Mouse (Mus musculus) liver, embryonic 13.5 days (tissue): ENCODE results near the gene Cdc45. TPM values are rescaled to one million over a fixed set of nuclear protein-coding genes. Genes with fewer than 3 reads are reported as not detected.
A peak's percentile ranks its signal among the peaks of the same experiment; 100 is the strongest.
"Not testable (repeated sequence)": the region's sequence is repeated elsewhere in the genome, so short reads cannot be mapped to it uniquely, and the experiment has no call there.

Experiments used
- ATAC-seq: fragments of 200-750 bp; cut with Nextera tagmentation; 2 replicates; pipeline ENCODE4 v1.8.0; 2017; ENCODE audit warnings: low read depth, mild to moderate bottlenecking, moderate number of reproducible peaks, moderate library complexity
- DNase-seq: peaks from one replicate; pipeline ENCODE4 v3.0.0; 2022
- H3K27ac ChIP-seq: fragments of 300-500 bp; sonication (generic); 2 replicates; pipeline ENCODE4 v1.5.1; 2015; ENCODE audit warnings: moderate library complexity, mild to moderate bottlenecking, inconsistent platforms
- H3K27me3 ChIP-seq: fragments of 300-500 bp; sonication (generic); 2 replicates; pipeline ENCODE4 v1.6.1; 2015; ENCODE audit warnings: mild to moderate bottlenecking, inconsistent platforms
- H3K36me3 ChIP-seq: fragments of 300-500 bp; sonication (generic); 2 replicates; pipeline ENCODE4 v1.6.1; 2015; ENCODE audit warnings: mild to moderate bottlenecking, inconsistent platforms
- H3K4me1 ChIP-seq: fragments of 300-500 bp; sonication (generic); replicated peaks from 2 replicates; pipeline ENCODE4 v1.6.1; 2015; ENCODE audit warnings: inconsistent platforms
- H3K4me2 ChIP-seq: fragments of 300-500 bp; sonication (generic); 2 replicates; pipeline ENCODE4 v1.6.1; 2015; ENCODE audit warnings: inconsistent platforms, mild to moderate bottlenecking, moderate library complexity
- H3K4me3 ChIP-seq: fragments of 300-500 bp; sonication (generic); replicated peaks from 2 replicates; pipeline ENCODE4 v1.5.1; 2015; ENCODE audit warnings: mild to moderate bottlenecking, inconsistent platforms
- H3K9ac ChIP-seq: fragments of 300-500 bp; sonication (generic); 2 replicates; pipeline ENCODE4 v1.6.1; 2015; ENCODE audit warnings: mild to moderate bottlenecking, inconsistent platforms
- H3K9me3 ChIP-seq: fragments of 300-500 bp; sonication (generic); replicated peaks from 2 replicates; pipeline ENCODE4 v1.6.1; 2016; ENCODE audit warnings: inconsistent platforms
- WGBS: fragments of 180-500 bp; shearing (Covaris S2); methylation state at CpG from one replicate; pipeline ENCODE4 v1.1.7; 2015; ENCODE audit not compliant: insufficient replicate concordance; 5-methylcytosine and 5-hydroxymethylcytosine counted together
- polyA plus RNA-seq: library from polyadenylated mRNA; unstranded; fragments of >200 nt; fragmentation: Nextera tagmentation; extraction: Ambion mirVana; gene quantifications from 2 replicates; pipeline ENCODE4 v1.2.1, GENCODE M21; 2015

The Cdc45 gene
- 46.2 and 51.5 TPM in 2 replicates for polyA plus RNA-seq

DNA sequence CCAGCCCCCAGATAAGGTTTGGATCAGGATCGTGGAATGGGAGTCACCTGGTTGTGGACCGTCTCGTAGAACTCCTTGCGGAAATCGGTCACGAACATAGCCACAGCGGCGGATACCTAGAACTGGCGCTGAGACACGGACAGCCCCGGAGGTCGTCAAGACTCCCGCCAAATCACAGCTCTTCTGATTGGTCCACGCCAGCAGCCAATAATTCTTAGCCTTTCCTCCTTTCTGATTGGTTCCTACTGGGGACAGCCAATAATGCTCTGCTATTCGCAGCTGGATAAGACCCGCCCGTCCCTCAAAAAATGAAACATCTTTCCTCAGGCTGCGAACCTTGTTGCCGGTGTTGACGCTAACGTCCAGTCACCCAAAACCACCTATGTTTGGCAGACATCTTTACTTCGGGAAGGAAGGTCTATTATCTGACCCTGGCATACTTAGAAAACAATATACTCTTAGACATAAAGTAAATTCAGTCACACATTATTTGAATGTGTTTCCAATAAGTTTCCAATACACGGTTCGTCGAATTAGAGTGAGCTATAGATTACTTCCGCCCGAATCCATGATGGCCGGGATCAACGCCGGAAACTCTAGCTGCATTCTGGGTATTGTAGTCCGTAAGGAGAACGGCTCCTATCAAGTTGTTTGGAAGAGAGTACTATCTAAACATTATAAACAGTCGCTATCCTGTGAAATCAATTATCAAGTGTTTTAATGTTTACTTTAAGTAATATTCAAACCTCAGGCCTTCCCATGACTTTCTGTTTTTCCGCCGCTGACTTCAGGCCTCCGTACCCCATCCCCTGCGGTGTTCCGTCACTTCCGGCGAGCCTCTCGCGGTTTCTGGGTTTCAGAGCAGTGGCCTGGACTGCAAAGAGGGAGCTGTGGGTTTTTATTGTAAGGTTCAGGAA is at the start of gene Cdc45, which contains the start of gene Ufd1:
Cdc45 (minus strand) TSS at position 520 of the 917 bp plus-strand sequence.
Ufd1 (plus strand) TSS at position 312 of the 917 bp plus-strand sequence.
- peak within 1 kb of the TSS; percentile 80 for H3K4me2 ChIP-seq
- ATAC-seq (peak; percentile 90), DNase-seq (peak; percentile 88)
- no peaks in the 10 kb centered on the region for H3K9me3 ChIP-seq
- H3K36me3 ChIP-seq: peaks cover 60% of the 10 kb centered on the region
- under 1% methylated on average over 42 of the region's 42 CpGs for WGBS
- H3K4me3 ChIP-seq: peak within 1 kb of the TSS; percentile 73
- H3K27me3 ChIP-seq: no peaks in the 10 kb centered on the region
- H3K27ac ChIP-seq: peak within 1 kb of the TSS; percentile 78
- peak within 1 kb of the TSS; percentile 83 for H3K9ac ChIP-seq
- H3K4me1 ChIP-seq: peaks cover 44% of the 10 kb centered on the region

DNA sequence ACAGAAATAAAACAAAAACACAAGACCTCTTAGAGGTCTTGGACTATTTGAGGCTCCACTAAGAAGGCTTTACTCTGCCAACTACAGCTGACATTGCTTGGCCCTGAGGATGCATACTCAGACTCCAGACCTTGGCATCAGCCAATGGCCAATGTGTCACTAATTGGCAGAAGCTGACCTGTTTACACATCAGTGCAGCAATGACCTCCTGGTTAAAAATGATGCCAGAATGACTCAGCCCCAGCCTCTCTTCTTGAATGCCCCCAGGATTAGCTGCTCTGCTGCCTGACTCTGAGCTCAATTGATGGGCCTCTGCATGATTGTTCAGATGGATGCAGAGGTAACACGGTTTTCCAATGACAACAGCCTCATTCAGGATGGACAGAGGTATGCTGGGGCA is 48.4 kb upstream of the Cdc45 start:
- Histone ChIP-seq H3K4me3 (no peak overlapping the region), H3K9me3 (peaks cover 8% of the 10 kb centered on the region; the same call in 1 of the 2 replicates), H3K27ac (no peak overlapping the region), H3K27me3 (no peaks in the 10 kb centered on the region), H3K9ac (no peak overlapping the region), H3K4me2 (no peak overlapping the region), H3K4me1 (no peaks in the 10 kb centered on the region), H3K36me3 (no peaks in the 10 kb centered on the region)
- 51% methylated on average over 1 of the region's 1 CpGs for WGBS
- DNase-seq (no peak), ATAC-seq (no peak)

DNA sequence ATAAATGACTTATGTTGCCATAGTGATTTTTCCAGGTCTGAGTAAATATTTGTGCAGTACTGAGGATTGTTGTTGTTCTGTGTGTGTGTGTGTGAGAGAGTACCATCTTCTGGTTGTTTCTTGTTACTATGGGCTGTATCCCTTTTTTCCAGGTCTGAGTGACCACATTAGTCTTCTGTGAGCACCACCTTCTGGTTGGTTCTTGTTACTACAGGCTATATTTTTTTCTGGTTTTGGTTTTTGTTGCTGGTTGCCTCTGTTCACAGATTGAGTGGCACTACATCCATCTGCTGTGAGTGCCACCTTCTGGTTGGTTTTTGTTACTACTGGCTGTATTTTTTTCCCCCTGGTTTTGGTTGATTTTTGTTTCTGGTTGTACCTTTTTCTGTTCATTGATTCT is 46.8 kb upstream of the Cdc45 start:
- Histone ChIP-seq H3K4me2 (no peak overlapping the region), H3K9me3 (peaks cover 8% of the 10 kb centered on the region; the same call in 1 of the 2 replicates), H3K27me3 (no peaks in the 10 kb centered on the region), H3K4me3 (no peak overlapping the region), H3K4me1 (no peaks in the 10 kb centered on the region), H3K36me3 (no peaks in the 10 kb centered on the region), H3K9ac (no peak overlapping the region), H3K27ac (no peak overlapping the region)
- DNase-seq (peak; percentile 8), ATAC-seq (no peak)

DNA sequence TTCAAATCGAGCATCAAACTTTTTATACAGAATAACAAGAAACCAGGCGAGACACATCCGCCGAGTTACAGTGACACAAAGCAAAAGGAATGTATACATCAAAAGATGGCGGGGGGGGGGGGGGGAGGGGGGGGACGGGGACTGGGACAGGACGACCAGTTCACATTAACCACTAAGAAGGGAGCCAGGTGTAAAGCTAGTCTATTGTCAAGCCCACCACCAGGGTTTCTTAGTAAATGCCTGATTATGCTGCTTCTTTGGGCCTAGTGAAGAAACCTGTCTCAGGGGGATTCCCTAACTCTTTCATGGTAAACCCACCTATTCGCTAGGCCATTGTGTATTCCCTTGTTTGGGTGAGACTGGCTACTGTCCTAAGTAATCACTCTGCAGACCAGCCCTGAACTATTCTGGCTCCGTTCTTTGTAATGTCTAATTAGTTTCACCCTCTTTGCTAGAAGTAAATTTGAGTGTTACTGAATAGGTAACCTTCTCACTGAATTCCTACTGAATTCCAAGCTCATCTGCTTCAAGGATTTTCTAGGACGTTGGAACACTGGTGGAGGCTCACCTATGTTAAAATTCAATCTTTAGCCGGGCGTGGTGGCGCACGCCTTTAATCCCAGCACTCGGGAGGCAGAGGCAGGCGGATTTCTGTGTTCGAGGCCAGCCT is 37.9 kb upstream of the Cdc45 start:
- 79% methylated on average over 15 of the region's 17 CpGs for WGBS
- H3K9me3 ChIP-seq, ATAC-seq, H3K4me2 ChIP-seq, H3K4me3 ChIP-seq, H3K27me3 ChIP-seq, H3K27ac ChIP-seq, H3K4me1 ChIP-seq, DNase-seq, H3K9ac ChIP-seq, H3K36me3 ChIP-seq: not testable (repeated sequence)

DNA sequence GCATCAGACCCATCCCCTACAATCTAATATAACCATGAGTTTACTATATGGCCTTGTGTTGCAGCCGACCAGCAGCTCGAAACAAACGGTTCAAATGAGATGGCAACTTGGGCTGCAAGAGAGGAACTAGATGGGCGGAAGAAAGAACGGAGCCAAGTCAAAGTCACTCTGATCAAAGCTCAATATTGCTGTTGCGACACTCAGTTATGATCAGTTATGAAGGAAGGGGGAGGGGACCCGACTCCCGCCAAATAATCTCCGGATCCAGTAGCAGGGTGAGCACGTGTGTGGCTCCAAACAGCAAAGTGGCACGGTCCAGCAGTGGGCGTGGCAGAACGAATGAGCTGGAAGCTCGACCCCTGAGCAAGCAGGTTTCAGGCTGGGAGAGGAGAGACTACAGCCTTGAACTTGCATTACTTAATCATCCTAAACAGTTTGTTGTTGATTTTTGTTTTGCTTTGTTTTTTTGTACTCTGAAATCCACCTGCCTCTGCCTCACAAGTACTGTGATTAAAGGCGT is 34.6 kb upstream of the Cdc45 start:
- Histone ChIP-seq H3K27me3 (no peaks in the 10 kb centered on the region), H3K9ac (no peak overlapping the region), H3K27ac (no peak overlapping the region), H3K9me3 (no peaks in the 10 kb centered on the region), H3K4me2 (no peak overlapping the region), H3K36me3 (no peaks in the 10 kb centered on the region), H3K4me1 (no peaks in the 10 kb centered on the region), H3K4me3 (no peak overlapping the region)
- ATAC-seq (no peak), DNase-seq (no peak)
- 75% methylated on average over 15 of the region's 15 CpGs for WGBS

DNA sequence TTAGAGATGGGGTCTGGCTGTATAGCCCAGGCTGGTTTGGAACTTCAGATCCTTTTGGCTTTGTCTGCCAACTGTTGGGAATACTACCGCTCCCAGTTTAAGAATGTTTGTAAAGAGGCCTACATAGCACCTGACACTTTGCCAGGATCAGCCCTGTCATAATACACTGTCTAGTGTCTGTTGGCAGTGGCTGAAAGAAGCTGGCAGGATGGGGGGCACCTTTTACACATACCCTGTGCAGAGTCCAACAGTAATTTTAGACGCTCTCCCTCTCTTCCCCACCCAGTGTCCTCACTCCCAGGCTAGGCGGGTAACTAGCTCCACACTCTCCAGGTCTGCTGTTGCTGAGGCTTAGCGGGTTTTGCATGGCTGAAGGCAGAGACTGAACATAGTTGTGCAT is 26.6 kb upstream of the Cdc45 start:
- Histone ChIP-seq H3K36me3 (peaks cover 35% of the 10 kb centered on the region), H3K9me3 (no peaks in the 10 kb centered on the region), H3K4me1 (peaks cover 13% of the 10 kb centered on the region), H3K27me3 (no peaks in the 10 kb centered on the region), H3K27ac (no peak overlapping the region), H3K9ac (no peak overlapping the region), H3K4me3 (no peak overlapping the region), H3K4me2 (no peak overlapping the region)
- DNase-seq (no peak), ATAC-seq (no peak)
- 82% methylated on average over 4 of the region's 4 CpGs for WGBS

DNA sequence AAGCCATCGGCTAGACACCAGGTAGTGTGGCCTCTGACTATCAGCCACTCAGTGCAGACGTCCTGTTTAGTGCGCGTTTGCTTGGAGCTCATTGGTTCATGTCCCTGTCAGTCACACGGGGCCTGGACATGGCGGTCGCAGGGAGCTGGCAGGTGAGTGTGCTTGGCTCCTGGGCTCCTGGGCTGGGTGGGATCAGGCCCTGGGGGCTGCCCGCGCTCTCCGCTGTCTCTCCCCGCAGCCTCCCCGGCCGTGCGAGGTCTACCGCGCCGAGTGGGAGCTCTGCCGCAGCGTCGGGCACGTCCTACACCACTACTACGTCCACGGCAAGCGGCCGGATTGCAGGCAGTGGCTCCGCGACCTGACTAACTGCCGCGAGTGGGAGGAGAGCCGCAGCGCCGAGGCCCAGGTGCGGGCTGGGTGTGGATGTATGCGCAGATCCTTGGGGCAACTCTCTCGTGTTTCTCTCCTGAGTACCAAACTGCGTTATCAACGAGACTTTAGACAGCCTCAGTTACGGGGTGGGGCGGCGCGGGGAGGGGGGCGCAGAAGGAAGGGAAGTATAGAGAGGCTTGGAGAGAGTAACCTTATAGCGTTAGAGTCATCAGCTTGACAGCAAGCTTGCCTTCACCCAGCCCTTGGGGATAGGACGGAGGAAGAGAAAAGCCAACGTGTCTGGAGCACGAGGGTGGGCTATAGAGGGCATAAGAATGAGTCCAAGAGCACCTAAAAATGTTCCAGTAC is 24.9 kb upstream of the Cdc45 start, which contains the start of the genes 2510002D24Rik and Gm28539:
2510002D24Rik (plus strand) TSS at position 111 of the 741 bp plus-strand sequence.
Gm28539 (plus strand) TSS at position 117 of the 741 bp plus-strand sequence.
- DNase-seq: peak; percentile 89
- H3K4me1 ChIP-seq: peaks cover 13% of the 10 kb centered on the region
- H3K36me3 ChIP-seq: peaks cover 52% of the 10 kb centered on the region
- peak within 1 kb of the TSS; percentile 90 for H3K4me3 ChIP-seq
- peak within 1 kb of the TSS; percentile 95 for H3K9ac ChIP-seq
- peak; percentile 99 for ATAC-seq
- H3K27ac ChIP-seq: peak within 1 kb of the TSS; percentile 82
- WGBS: under 1% methylated on average over 46 of the region's 46 CpGs
- peak within 1 kb of the TSS; percentile 85 for H3K4me2 ChIP-seq
- H3K27me3 ChIP-seq: no peaks in the 10 kb centered on the region
- H3K9me3 ChIP-seq: no peaks in the 10 kb centered on the region

DNA sequence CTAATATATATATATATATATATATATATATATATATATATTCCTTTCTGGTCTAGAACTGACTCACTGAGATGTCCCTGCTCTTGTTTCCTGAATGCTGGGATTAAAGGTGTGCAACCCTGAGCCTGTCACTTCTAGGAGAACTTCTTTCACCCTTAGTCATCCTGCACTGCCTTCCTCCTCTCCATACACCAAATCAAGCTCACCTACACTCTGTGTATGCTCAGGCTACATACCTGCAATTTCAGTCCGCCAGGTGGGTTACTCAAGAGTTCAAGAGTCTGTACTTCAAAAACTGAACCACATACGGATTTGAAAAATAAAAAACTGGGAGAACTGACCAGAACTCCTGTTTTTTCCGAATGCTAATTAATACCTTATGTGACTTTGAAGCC is 24.3 kb upstream of the Cdc45 start:
- H3K9ac ChIP-seq: peak overlapping the region; percentile 95; the same call in 1 of the 2 replicates
- H3K9me3 ChIP-seq: no peaks in the 10 kb centered on the region
- peak overlapping the region; percentile 90 for H3K4me3 ChIP-seq
- peaks cover 58% of the 10 kb centered on the region for H3K36me3 ChIP-seq
- H3K4me1 ChIP-seq: peaks cover 13% of the 10 kb centered on the region
- peak; percentile 14; the same call in 1 of the 2 replicates for ATAC-seq
- peak overlapping the region; percentile 85 for H3K4me2 ChIP-seq
- H3K27me3 ChIP-seq: no peaks in the 10 kb centered on the region
- no peak for DNase-seq
- H3K27ac ChIP-seq: no peak overlapping the region; the same call in 1 of the 2 replicates
- WGBS: 27% methylated on average over 3 of the region's 3 CpGs

DNA sequence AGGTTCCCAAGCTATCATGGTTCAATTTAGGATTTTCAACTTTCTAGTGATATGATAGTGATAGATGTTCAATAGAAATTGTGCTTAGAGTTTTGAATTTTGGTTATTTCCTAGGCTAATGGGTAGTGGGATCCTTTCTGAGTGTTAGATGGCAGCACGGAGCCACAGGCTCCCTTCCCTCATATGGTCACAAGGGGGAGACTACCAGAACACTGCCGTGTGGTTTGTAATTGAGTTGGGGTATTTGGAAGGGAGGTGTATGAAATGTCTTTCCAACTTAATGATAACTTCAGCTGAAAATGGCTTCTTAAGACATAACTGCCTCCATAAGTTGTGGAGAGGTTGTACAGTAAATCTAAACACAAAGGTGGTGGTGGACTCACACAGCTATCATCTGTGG is 21.7 kb upstream of the Cdc45 start:
- H3K4me2 ChIP-seq: no peak overlapping the region
- no peak overlapping the region for H3K4me3 ChIP-seq
- 86% methylated on average over 2 of the region's 2 CpGs for WGBS
- H3K4me1 ChIP-seq: peaks cover 13% of the 10 kb centered on the region
- no peak overlapping the region for H3K27ac ChIP-seq
- no peaks in the 10 kb centered on the region for H3K9me3 ChIP-seq
- H3K9ac ChIP-seq: no peak overlapping the region
- peaks cover 74% of the 10 kb centered on the region for H3K36me3 ChIP-seq
- ATAC-seq: no peak
- DNase-seq: no peak
- no peaks in the 10 kb centered on the region for H3K27me3 ChIP-seq

DNA sequence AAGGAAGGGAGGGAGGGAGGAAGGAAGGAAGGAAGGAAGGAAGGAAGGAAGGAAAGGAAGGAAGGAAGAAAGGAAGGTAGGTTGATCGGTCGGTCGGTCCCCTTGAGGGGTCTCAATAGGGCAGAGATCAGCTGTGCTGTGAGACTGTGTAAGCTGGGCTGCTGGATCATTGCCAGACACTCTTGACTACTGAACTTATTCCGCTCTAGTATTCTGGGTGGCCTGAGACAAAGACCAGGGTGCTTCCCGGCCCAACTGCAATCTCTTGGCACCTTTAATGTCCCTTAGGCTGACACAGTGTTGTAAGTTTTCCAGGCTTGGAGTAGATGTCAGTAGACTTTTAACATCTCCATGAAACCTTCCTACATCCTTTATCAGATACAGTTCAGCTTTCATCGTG is 17.3 kb upstream of the Cdc45 start:
- Histone ChIP-seq H3K27ac (no peak overlapping the region), H3K4me1 (no peaks in the 10 kb centered on the region), H3K4me3 (no peak overlapping the region), H3K9ac (no peak overlapping the region), H3K9me3 (no peaks in the 10 kb centered on the region), H3K36me3 (peaks cover 98% of the 10 kb centered on the region), H3K4me2 (no peak overlapping the region), H3K27me3 (no peaks in the 10 kb centered on the region)
- no peak for DNase-seq
- ATAC-seq: no peak
- 79% methylated on average over 6 of the region's 6 CpGs for WGBS

DNA sequence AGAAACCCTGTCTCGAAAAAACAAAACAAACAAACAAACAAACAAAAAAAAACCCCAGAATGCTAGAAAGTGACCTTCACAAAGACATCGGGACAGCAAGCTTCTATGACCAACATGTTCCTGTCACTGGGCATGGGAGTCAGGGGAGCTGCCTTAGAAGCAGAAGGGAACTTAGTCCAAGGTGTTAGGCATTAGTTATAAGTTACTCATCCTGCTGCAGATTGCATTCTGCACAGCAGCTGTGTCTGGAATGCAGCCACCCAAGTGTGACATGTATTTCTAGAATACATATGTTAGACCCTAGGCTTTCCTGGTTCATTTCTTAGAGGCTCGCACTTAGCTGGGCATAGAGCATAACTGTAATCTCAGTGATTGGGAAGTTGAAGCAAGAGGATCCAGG is 16.8 kb upstream of the Cdc45 start:
- Histone ChIP-seq H3K4me2 (no peak overlapping the region), H3K4me1 (no peaks in the 10 kb centered on the region), H3K4me3 (no peak overlapping the region), H3K36me3 (peaks cover 98% of the 10 kb centered on the region), H3K27ac (no peak overlapping the region), H3K9ac (no peak overlapping the region), H3K27me3 (no peaks in the 10 kb centered on the region), H3K9me3 (no peaks in the 10 kb centered on the region)
- no peak for ATAC-seq
- DNase-seq: no peak
- 82% methylated on average over 3 of the region's 3 CpGs for WGBS
